Mouse (Mus musculus): Measurements from ENCODE around the gene Tln1.

DNA sequence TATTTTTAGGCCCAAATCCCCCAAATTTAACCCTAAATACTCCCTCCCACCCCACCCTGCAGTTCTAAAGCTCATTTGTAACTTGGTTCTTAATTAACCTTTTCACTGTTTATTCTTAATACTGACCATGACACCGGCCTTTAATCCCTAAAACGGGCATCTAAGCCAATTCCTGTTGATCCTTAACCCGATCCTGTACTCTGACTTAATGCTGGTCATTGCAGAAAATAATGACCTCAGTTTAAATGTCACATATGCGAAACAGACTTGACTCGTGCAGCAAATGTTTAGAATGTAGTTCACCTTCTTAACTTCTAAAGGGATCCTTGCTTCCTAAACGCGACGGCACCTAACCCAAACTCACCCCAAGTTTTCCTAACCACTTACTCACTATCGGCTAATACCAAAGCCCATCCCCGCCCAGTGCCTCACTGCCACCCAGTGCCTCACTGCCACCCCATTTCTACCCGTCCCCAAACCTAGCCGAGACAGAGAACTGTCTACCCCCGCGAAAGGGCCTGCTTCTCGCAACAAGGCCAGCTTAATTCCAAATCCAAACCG is 975 bp downstream of the Tln1 start:
- TF ChIP-seq CTCF (IDR thresholded peaks at IDR 0.05; ENCODE audit: extremely low read depth, insufficient read length, insufficient replicate concordance, low read depth, low read length) (no peak), POLR2A (IDR thresholded peaks at IDR 0.05; ENCODE audit: low read depth, low read length) (no peak)
